Mouse (Mus musculus) embryonic facial prominence, embryonic 15.5 days (tissue): ENCODE measurements at regions not wholly inside any gene's neighbourhood (a gene's known extent, or its start where the extent isn't known, plus 50 kb on each side); places are given as distances from the start of the nearest gene placed in this dataset.
A peak's percentile ranks its signal among the peaks of the same experiment; 100 is the strongest.

Experiments
- ATAC-seq: fragments of 200-750 bp; cut with Nextera tagmentation; 2 replicates; pipeline ENCODE4 v1.8.0; 2017; ENCODE audit warnings: low read depth, moderate TSS enrichment; ENCODE audit not compliant: insufficient number of reproducible peaks, low FRiP score, low TSS enrichment
- H3K27ac ChIP-seq: fragments of 300-500 bp; sonication (generic); replicated peaks from 2 replicates; pipeline ENCODE4 v1.5.1; 2015; ENCODE audit warnings: mild to moderate bottlenecking, inconsistent platforms
- H3K27me3 ChIP-seq: fragments of 300-500 bp; sonication (generic); 2 replicates; pipeline ENCODE4 v1.6.1; 2015; ENCODE audit warnings: inconsistent platforms
- H3K36me3 ChIP-seq: fragments of 300-500 bp; sonication (generic); 2 replicates; pipeline ENCODE4 v1.6.1; 2015; ENCODE audit warnings: mild to moderate bottlenecking, inconsistent platforms
- H3K4me1 ChIP-seq: fragments of 300-500 bp; sonication (generic); 2 replicates; pipeline ENCODE4 v1.6.1; 2015; ENCODE audit warnings: inconsistent platforms
- H3K4me2 ChIP-seq: fragments of 300-500 bp; sonication (generic); replicated peaks from 2 replicates; pipeline ENCODE4 v1.6.1; 2015; ENCODE audit warnings: mild to moderate bottlenecking, inconsistent platforms
- H3K4me3 ChIP-seq: fragments of 300-500 bp; sonication (generic); replicated peaks from 2 replicates; pipeline ENCODE4 v1.5.1; 2015; ENCODE audit warnings: mild to moderate bottlenecking, inconsistent platforms
- H3K9ac ChIP-seq: fragments of 300-500 bp; sonication (generic); 2 replicates; pipeline ENCODE4 v1.6.1; 2015; ENCODE audit warnings: inconsistent platforms
- H3K9me3 ChIP-seq: fragments of 300-500 bp; sonication (generic); replicated peaks from 2 replicates; pipeline ENCODE4 v1.6.1; 2016; ENCODE audit warnings: inconsistent platforms
- WGBS: fragments of 180-500 bp; shearing (Covaris S2); methylation state at CpG from one replicate; pipeline ENCODE4 v1.1.7; 2015; 5-methylcytosine and 5-hydroxymethylcytosine counted together

- Histone ChIP-seq H3K27ac (no peak overlapping the region), H3K36me3 (no peaks in the 10 kb centered on the region), H3K4me1 (peaks cover 8% of the 10 kb centered on the region; the same call in 1 of the 2 replicates), H3K27me3 (no peaks in the 10 kb centered on the region), H3K4me2 (no peak overlapping the region), H3K4me3 (no peak overlapping the region), H3K9ac (no peak overlapping the region), H3K9me3 (no peaks in the 10 kb centered on the region)
- ATAC-seq = no peak
- WGBS = 72% methylated on average over 5 of the region's 5 CpGs
Measured at GRCm38 (mm10) chr15:63667536-63667935, 177.4 kb downstream of the Gsdmc2 start.

GRCm38 (mm10) chr15:63665517-63665916, 179.5 kb downstream of the Gsdmc2 start:
- Histone ChIP-seq H3K9me3 (no peaks in the 10 kb centered on the region), H3K4me1 (no peaks in the 10 kb centered on the region), H3K27me3 (no peaks in the 10 kb centered on the region), H3K36me3 (no peaks in the 10 kb centered on the region), H3K27ac (no peak overlapping the region), H3K4me2 (no peak overlapping the region), H3K9ac (no peak overlapping the region), H3K4me3 (no peak overlapping the region)
- WGBS = 74% methylated on average over 4 of the region's 4 CpGs
- ATAC-seq = no peak

- Histone ChIP-seq H3K4me2 (no peak overlapping the region), H3K36me3 (no peaks in the 10 kb centered on the region), H3K4me1 (no peaks in the 10 kb centered on the region), H3K27me3 (no peaks in the 10 kb centered on the region), H3K9me3 (no peaks in the 10 kb centered on the region), H3K4me3 (no peak overlapping the region), H3K9ac (no peak overlapping the region), H3K27ac (no peak overlapping the region)
- no peak for ATAC-seq
- 62% methylated on average over 2 of the region's 2 CpGs for WGBS
Measured at GRCm38 (mm10) chr15:63664877-63665276, 180.1 kb downstream of the Gsdmc2 start.

GRCm38 (mm10) chr15:63662183-63662582, 182.8 kb downstream of the Gsdmc2 start:
- H3K27me3 ChIP-seq = no peaks in the 10 kb centered on the region
- H3K4me3 ChIP-seq = no peak overlapping the region
- peaks cover 6% of the 10 kb centered on the region for H3K4me1 ChIP-seq
- H3K4me2 ChIP-seq = no peak overlapping the region
- no peaks in the 10 kb centered on the region for H3K36me3 ChIP-seq
- ATAC-seq = no peak
- no peaks in the 10 kb centered on the region for H3K9me3 ChIP-seq
- 82% methylated on average over 3 of the region's 3 CpGs for WGBS
- no peak overlapping the region for H3K27ac ChIP-seq
- no peak overlapping the region for H3K9ac ChIP-seq

GRCm38 (mm10) chr15:63658031-63658521, 186.9 kb downstream of the Gsdmc2 start:
- no peaks in the 10 kb centered on the region for H3K36me3 ChIP-seq
- H3K9me3 ChIP-seq = no peaks in the 10 kb centered on the region
- no peaks in the 10 kb centered on the region for H3K27me3 ChIP-seq
- no peak overlapping the region for H3K27ac ChIP-seq
- no peak overlapping the region for H3K4me3 ChIP-seq
- ATAC-seq = peak; percentile 60
- no peak overlapping the region for H3K9ac ChIP-seq
- WGBS = 19% methylated on average over 9 of the region's 9 CpGs
- H3K4me1 ChIP-seq = peaks cover 6% of the 10 kb centered on the region
- H3K4me2 ChIP-seq = no peak overlapping the region

GRCm38 (mm10) chr15:63652216-63652961, 192.6 kb downstream of the Gsdmc2 start:
- H3K9me3 ChIP-seq = no peaks in the 10 kb centered on the region
- no peak overlapping the region for H3K4me2 ChIP-seq
- no peak for ATAC-seq
- 29% methylated on average over 11 of the region's 11 CpGs for WGBS
- H3K4me3 ChIP-seq = no peak overlapping the region
- H3K36me3 ChIP-seq = no peaks in the 10 kb centered on the region
- H3K9ac ChIP-seq = no peak overlapping the region
- H3K27me3 ChIP-seq = no peaks in the 10 kb centered on the region
- H3K4me1 ChIP-seq = no peaks in the 10 kb centered on the region
- no peak overlapping the region for H3K27ac ChIP-seq

GRCm38 (mm10) chr15:63651120-63651519, 193.9 kb downstream of the Gsdmc2 start:
- ATAC-seq = no peak
- no peak overlapping the region for H3K4me3 ChIP-seq

GRCm38 (mm10) chr15:63648142-63648989, 196.6 kb downstream of the Gsdmc2 start:
- Histone ChIP-seq H3K4me3 (no peak overlapping the region), H3K36me3 (no peaks in the 10 kb centered on the region), H3K27me3 (no peaks in the 10 kb centered on the region), H3K9ac (no peak overlapping the region), H3K9me3 (no peaks in the 10 kb centered on the region), H3K27ac (no peak overlapping the region), H3K4me2 (no peak overlapping the region), H3K4me1 (no peaks in the 10 kb centered on the region)
- 80% methylated on average over 12 of the region's 12 CpGs for WGBS
- no peak for ATAC-seq

More at GRCm38 (mm10) chr15:63651120-63651519, 193.9 kb downstream of the Gsdmc2 start:
- no peak overlapping the region for H3K4me2 ChIP-seq
- no peak overlapping the region for H3K9ac ChIP-seq
- no peaks in the 10 kb centered on the region for H3K36me3 ChIP-seq
- H3K27me3 ChIP-seq = no peaks in the 10 kb centered on the region
- no peaks in the 10 kb centered on the region for H3K4me1 ChIP-seq
- WGBS = 83% methylated on average over 7 of the region's 7 CpGs
- H3K9me3 ChIP-seq = no peaks in the 10 kb centered on the region
- no peak overlapping the region for H3K27ac ChIP-seq

- Histone ChIP-seq H3K9ac (no peak overlapping the region), H3K9me3 (no peaks in the 10 kb centered on the region), H3K36me3 (no peaks in the 10 kb centered on the region), H3K4me2 (no peak overlapping the region), H3K4me3 (no peak overlapping the region), H3K27me3 (no peaks in the 10 kb centered on the region), H3K27ac (no peak overlapping the region), H3K4me1 (peaks cover 3% of the 10 kb centered on the region; the same call in 1 of the 2 replicates)
- ATAC-seq = no peak
Measured at GRCm38 (mm10) chr15:63624814-63625213, 220.2 kb downstream of the Gsdmc2 start.

- Histone ChIP-seq H3K27ac (no peak overlapping the region), H3K4me3 (no peak overlapping the region), H3K36me3 (no peaks in the 10 kb centered on the region), H3K27me3 (no peaks in the 10 kb centered on the region), H3K9me3 (no peaks in the 10 kb centered on the region), H3K4me1 (peaks cover 3% of the 10 kb centered on the region; the same call in 1 of the 2 replicates), H3K9ac (no peak overlapping the region), H3K4me2 (no peak overlapping the region)
- 42% methylated on average over 2 of the region's 2 CpGs for WGBS
- no peak for ATAC-seq
Measured at GRCm38 (mm10) chr15:63624249-63624648, 220.7 kb downstream of the Gsdmc2 start.

- no peak for ATAC-seq
Measured at GRCm38 (mm10) chr15:63616506-63617208, 228.3 kb downstream of the Gsdmc2 start.

More at GRCm38 (mm10) chr15:63616506-63617208, 228.3 kb downstream of the Gsdmc2 start:
- Histone ChIP-seq H3K4me3 (no peak overlapping the region), H3K9me3 (no peaks in the 10 kb centered on the region), H3K27ac (no peak overlapping the region), H3K4me2 (no peak overlapping the region), H3K27me3 (no peaks in the 10 kb centered on the region), H3K4me1 (no peaks in the 10 kb centered on the region), H3K9ac (no peak overlapping the region), H3K36me3 (no peaks in the 10 kb centered on the region)
- whole genome bisulfite sequencing = 47% methylated on average over 8 of the region's 8 CpGs
